Mouse (Mus musculus) E14TG2a.4 (cell line): ENCODE data around the gene Cct8l1.

ENCODE experiments used
- H3K27me3 ChIP-seq: 2 replicates; pipeline ENCODE4 v1.6.1; 2014; ENCODE audit warnings: low read length, control low read depth; ENCODE audit not compliant: insufficient read depth
- H3K36me3 ChIP-seq: 2 replicates; pipeline ENCODE4 v1.6.1; 2014; ENCODE audit warnings: low read length, control low read depth; ENCODE audit not compliant: insufficient read depth
- H3K4me1 ChIP-seq: replicated peaks from 2 replicates; pipeline ENCODE4 v1.6.1; 2014; ENCODE audit warnings: low read depth, low read length, control low read depth
- H3K4me3 ChIP-seq: replicated peaks from 2 replicates; pipeline ENCODE4 v1.5.1; 2014; ENCODE audit warnings: mild to moderate bottlenecking, low read length
- H3K9me3 ChIP-seq: 2 replicates; pipeline ENCODE4 v1.6.1; 2014; ENCODE audit warnings: low read length, control low read depth
- CTCF ChIP-seq: conservative IDR thresholded peaks from 2 replicates; pipeline ENCODE4 v1.5.1; 2014; ENCODE audit warnings: low read length
- NANOG ChIP-seq: IDR thresholded peaks from 2 replicates; pipeline ENCODE4 v1.6.1; 2014; ENCODE audit warnings: borderline replicate concordance, low read length, mixed read lengths
- POU5F1 ChIP-seq: IDR thresholded peaks from 2 replicates; pipeline ENCODE4 v1.6.1; 2014; ENCODE audit warnings: low read length, borderline replicate concordance

Gene Cct8l1

DNA sequence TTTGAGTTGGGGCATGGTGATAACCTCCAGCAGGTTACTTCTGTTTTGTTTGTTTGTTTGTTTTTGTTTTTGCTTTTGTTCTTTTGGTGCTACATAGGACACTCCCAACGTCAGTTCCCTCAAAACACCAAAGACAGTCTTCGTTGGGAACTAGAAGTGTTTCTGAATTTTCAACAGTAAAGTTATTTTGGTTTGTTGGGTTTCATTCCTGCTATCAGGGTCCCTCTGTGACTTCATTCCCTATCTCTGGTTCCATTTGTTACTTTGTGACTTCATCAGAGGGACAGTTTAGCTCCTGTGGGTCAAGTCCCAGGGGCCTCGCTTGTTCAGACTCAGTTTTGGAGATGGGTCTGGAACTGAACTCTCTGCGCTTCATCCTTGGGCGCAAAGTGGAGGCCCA, at the start of gene Cct8l1:
Cct8l1 (plus strand) TSS at position 301 of the 400 bp plus-strand sequence.
- H3K4me1 ChIP-seq = peaks cover 42% of the 10 kb centered on the region
- TF ChIP-seq CTCF (no peak), NANOG (no peak), POU5F1 (no peak)
- no peaks in the 10 kb centered on the region for H3K27me3 ChIP-seq
- peaks cover 7% of the 10 kb centered on the region; the same call in 1 of the 2 replicates for H3K36me3 ChIP-seq
- no peaks in the 10 kb centered on the region for H3K9me3 ChIP-seq
- peak within 1 kb of the TSS; percentile 24 for H3K4me3 ChIP-seq

DNA sequence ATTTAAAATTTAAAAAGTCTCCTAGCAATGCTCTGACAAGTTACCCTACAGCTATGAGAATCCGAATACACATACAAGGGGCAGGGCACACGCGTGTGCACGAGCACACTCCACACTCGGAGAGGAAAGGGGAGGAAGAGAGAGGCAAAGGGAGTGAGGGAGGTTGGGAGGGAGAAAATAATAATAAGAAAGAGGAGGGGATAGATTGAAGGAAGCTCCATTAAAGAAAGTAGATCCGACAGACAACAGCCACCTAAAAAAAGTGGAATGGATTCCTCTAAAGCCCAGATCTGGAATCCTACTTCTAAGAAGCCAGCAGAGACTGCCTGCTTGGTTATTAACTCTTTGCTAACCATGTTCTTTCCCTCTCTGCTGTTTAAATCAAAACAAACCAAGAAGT, 43.8 kb upstream of the Cct8l1 start:
- H3K9me3 ChIP-seq = no peaks in the 10 kb centered on the region
- peak overlapping the region; percentile 59 for H3K4me3 ChIP-seq
- no peaks in the 10 kb centered on the region for H3K36me3 ChIP-seq
- H3K27me3 ChIP-seq = no peaks in the 10 kb centered on the region
- H3K4me1 ChIP-seq = peaks cover 17% of the 10 kb centered on the region
- TF ChIP-seq CTCF (no peak), NANOG (no peak), POU5F1 (no peak)

DNA sequence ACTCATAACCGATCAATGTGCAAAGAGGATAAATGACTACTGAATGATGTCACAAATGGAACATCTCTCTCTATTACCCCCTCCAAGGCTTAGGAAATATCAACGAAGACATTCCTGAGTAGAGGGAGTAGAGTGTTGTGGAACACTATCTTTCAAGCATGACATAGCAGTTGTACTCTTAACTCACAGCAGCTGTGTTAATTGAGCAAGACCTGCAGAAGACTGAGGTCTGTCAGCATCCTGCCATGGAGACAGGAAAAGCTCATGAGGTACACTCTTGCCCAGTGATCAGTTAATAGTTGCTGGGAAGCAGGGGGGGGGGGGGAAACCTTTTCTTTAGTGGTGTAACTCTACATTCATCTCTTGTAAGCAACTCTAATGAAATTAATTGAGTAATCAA, 40.1 kb upstream of the Cct8l1 start:
- Histone ChIP-seq H3K36me3 (no peaks in the 10 kb centered on the region), H3K4me3 (no peak overlapping the region), H3K27me3 (no peaks in the 10 kb centered on the region), H3K9me3 (no peaks in the 10 kb centered on the region), H3K4me1 (peaks cover 21% of the 10 kb centered on the region)
- TF ChIP-seq CTCF = no peak
- TF ChIP-seq NANOG = no peak
- TF ChIP-seq POU5F1 = no peak

DNA sequence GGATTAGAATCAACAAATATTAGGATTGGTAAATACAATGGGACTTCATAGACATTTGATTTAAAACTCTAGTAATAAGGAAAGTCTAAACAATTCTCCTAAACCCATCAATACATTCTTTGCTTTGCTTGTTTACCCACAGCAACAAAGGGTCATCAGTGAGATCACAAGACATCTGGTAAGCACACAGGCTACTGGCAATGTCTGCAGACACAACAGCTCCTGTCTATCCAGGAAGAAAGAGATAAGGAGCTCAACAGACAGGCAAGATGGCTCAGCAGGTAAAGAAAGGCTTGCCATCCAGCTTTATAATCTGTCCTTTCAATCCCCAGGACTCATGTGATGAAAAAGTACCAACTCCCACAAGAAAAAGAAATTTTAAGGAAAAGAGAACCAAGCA, 37.0 kb upstream of the Cct8l1 start:
- TF ChIP-seq POU5F1 = no peak
- TF ChIP-seq CTCF = no peak
- TF ChIP-seq NANOG = no peak
- Histone ChIP-seq H3K4me3 (no peak overlapping the region), H3K36me3 (no peaks in the 10 kb centered on the region), H3K9me3 (no peaks in the 10 kb centered on the region), H3K27me3 (no peaks in the 10 kb centered on the region), H3K4me1 (peaks cover 7% of the 10 kb centered on the region)

DNA sequence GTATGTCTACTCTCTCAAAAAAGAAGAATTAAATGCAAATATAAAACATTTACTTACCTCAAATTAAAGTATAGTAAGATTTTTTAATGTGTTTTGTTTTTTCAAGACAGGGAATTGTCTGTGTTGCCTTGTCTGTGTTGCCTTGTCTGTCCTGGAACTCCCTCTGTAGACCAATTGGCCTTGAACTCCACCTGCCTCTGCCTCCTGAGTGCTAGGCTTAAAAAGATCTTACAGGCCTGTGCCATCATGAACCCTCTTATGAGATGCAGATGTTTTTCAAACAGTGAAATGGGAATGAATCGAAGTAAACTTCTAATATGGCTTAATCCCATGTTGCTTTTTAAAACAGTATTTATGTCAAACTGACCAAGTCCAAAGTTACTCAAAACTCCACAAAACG, 19.2 kb upstream of the Cct8l1 start:
- Histone ChIP-seq H3K4me3 (peak overlapping the region; percentile 99), H3K27me3 (peaks cover 9% of the 10 kb centered on the region), H3K4me1 (peaks cover 32% of the 10 kb centered on the region), H3K9me3 (no peaks in the 10 kb centered on the region), H3K36me3 (no peaks in the 10 kb centered on the region)
- TF ChIP-seq POU5F1 (no peak), CTCF (no peak), NANOG (no peak)

DNA sequence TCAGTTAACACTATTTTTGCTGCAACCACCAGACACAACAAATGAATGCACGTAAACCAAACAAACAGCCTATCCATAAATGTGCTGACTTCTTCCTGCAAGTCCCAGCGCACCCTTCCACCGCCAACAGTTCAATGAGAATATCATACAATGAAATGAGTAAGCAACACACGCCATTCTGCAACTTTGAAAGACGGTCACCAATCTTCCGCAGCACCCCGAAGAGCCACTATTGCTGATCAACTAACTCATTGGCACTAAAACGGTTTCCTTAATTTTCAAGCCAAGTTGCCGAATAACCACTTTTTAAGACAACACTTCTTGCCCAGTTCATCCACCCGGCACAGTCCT, 18.5 kb upstream of the Cct8l1 start:
- peak overlapping the region; percentile 99 for H3K4me3 ChIP-seq
- H3K27me3 ChIP-seq = peaks cover 9% of the 10 kb centered on the region
- H3K4me1 ChIP-seq = peaks cover 32% of the 10 kb centered on the region
- H3K36me3 ChIP-seq = no peaks in the 10 kb centered on the region
- H3K9me3 ChIP-seq = no peaks in the 10 kb centered on the region
- no peak for TF ChIP-seq POU5F1
- no peak; the same call in 1 of the 2 replicates for TF ChIP-seq NANOG
- no peak for TF ChIP-seq CTCF

DNA sequence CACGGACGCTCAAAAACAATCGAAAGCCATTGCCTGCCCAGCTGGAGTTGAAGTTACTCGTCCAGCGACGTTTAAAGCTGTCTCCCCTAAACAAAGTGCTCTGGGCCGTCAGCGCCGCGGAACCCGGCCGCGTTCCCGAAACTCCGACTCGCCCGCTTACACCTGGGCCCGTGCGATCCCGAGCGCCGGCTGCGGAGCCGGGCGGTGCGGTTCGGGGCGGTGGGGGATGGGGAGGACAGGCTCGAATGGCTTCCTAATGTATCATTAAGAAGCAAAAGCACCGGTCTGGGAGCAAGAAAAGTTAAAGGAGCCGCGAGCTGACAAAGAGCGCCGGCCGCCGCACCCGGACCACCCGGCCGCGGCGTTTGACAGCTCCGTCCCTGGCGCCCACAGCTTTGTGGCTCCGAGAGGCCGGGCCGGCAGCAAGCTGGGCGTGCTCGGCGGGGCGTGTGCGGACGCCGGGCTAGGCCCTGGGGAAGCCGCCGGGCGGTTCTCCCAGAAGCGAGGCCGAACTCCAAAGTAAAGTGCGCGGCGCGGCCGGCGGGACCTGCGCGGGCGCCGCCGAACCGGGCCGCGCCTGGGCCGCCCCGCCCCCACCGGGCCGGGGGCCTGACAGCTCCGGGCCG, 18.0 kb upstream of the Cct8l1 start:
- peaks cover 9% of the 10 kb centered on the region for H3K27me3 ChIP-seq
- H3K4me1 ChIP-seq = peaks cover 32% of the 10 kb centered on the region
- H3K4me3 ChIP-seq = peak overlapping the region; percentile 99
- TF ChIP-seq NANOG (peak; percentile 72; the same call in 1 of the 2 replicates), CTCF (no peak), POU5F1 (no peak)
- H3K9me3 ChIP-seq = no peaks in the 10 kb centered on the region
- no peaks in the 10 kb centered on the region for H3K36me3 ChIP-seq

DNA sequence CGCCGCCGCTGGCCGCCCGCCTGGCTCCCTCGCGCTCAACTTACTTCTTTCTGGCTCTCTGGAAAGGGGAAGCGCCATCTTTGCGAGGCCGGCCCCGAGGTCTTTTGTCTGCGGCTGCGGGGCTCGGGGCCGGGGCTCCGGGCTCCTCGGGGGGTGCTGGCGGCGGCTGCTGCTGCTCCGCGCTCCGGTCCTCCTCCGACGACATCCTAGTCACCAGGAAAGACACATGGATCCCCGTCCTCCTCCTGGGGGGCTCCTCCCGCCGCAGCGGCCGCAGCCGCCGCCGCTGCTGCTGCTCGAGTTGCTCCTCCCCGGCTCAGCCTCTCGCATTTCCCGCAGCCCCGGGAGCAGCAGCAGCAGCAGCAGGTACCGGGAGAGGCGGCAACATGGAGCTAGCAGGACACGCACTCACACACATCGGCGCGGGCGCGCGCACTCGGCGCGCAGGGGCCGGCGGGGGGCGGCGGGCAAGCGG, 17.5 kb upstream of the Cct8l1 start, which contains the start of gene Kmt2c:
Kmt2c (minus strand) TSS at position 438 of the 475 bp plus-strand sequence.
- Histone ChIP-seq H3K36me3 (no peaks in the 10 kb centered on the region), H3K27me3 (peaks cover 9% of the 10 kb centered on the region), H3K4me3 (peak within 1 kb of the TSS; percentile 99), H3K9me3 (no peaks in the 10 kb centered on the region), H3K4me1 (peaks cover 32% of the 10 kb centered on the region)
- no peak for TF ChIP-seq POU5F1
- no peak for TF ChIP-seq NANOG
- no peak for TF ChIP-seq CTCF

DNA sequence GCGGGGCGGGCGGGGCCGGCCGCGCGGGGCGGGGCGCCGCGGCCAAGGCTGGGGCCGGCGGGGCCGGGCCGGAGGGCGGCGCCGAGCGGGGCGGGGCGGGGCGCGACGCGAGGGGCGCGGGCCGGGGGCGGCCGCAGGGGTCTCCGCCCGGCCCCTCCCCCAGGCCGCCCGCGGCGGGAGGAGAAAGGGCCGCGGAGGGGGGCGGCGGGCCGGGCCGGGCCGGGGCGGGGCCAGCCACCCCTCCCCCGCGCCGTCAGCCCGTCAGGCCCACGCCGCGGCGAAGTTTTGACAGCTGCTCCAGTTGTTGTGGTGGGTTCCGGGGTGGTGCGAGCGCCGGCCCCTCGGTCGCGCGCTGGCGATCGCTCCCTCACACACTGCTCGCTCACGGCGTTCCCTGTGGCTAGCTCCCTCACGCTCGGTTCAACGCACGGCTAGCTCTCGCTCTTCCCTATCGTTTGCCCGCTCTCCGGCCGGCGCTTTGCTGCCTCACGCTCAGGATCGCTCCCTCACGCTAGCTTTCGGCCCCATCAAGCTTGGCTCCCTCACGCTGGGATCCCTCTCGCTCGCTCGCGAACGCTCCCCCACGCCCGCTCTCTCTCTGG, 16.9 kb upstream of the Cct8l1 start:
- peaks cover 32% of the 10 kb centered on the region for H3K4me1 ChIP-seq
- no peak for TF ChIP-seq POU5F1
- H3K4me3 ChIP-seq = peak overlapping the region; percentile 99
- peaks cover 9% of the 10 kb centered on the region for H3K27me3 ChIP-seq
- H3K9me3 ChIP-seq = no peaks in the 10 kb centered on the region
- H3K36me3 ChIP-seq = no peaks in the 10 kb centered on the region
